ENCODE assay signal across 9 mouse cellular contexts in genomic region chr13:113495595-113496285, GRCm38 (mm10).
DNase-seq lines count a peak whose midpoint lies in the region; ATAC-seq lines count a peak whose summit lies in the region.
"Had no signal": no experiment of that assay in that cellular context is flagged by ENCODE, and none has a peak within 500 bp of the region (broad histone marks: within the 10 kb centered on the region; RNA-seq: fewer than 3 reads in every experiment).

No protein-coding gene starts in this region.

- no peak for ATAC-seq in inflammation-experienced regulatory T-cells, adult 6 months

- peak; percentile 72 for DNase-seq in heart, adult 11 months
- no peak for DNase-seq in heart, postnatal 25 days (ENCODE audit: low spot score)
- DNase-seq in urinary bladder, postnatal 14 days (ENCODE audit: low spot score), result peak; percentile 53
- no peak for DNase-seq in urinary bladder, postnatal 25 days (ENCODE audit: low spot score)
- DNase-seq in lung, adult 18-20 months, result peak; percentile 69 to 83
- no peak for DNase-seq in left cerebral cortex, adult 8-10 months (ENCODE audit: low spot score in 2 of 2)
- DNase-seq in layer of hippocampus, postnatal 25 days (ENCODE audit: extremely low spot score in 1 of 2, low spot score in 1 of 2), result no peak
- DNase-seq: cerebellum, postnatal 36 days had no signal

- intact Hi-C loops in heart, postnatal 25 days (cut with DNase I), result no loop called here

Comparison
In these comparisons a context has a peak if more than half of its experiments do, and no peak if none do; other contexts are left out.
1. DNase-seq: peak in heart, adult 11 months (single experiment), urinary bladder, postnatal 14 days (single experiment) and lung, adult 18-20 months (2 of 2); none in heart, postnatal 25 days (single experiment), urinary bladder, postnatal 25 days (single experiment), left cerebral cortex, adult 8-10 months (0 of 2) and layer of hippocampus, postnatal 25 days (0 of 2).